Mouse (Mus musculus) hindbrain, embryonic 10.5 days (tissue): ENCODE data around the gene Trim50. TPM values are rescaled to one million over a fixed set of nuclear protein-coding genes. Genes with fewer than 3 reads are reported as not detected.

Experiments
- DNase-seq: peaks from one replicate; pipeline ENCODE4 v3.0.0-alpha.2; 2017; ENCODE audit warnings: low spot score
- H3K27ac ChIP-seq: fragments of 300-500 bp; sonication (generic); 2 replicates; pipeline ENCODE4 v1.5.1; 2016; ENCODE audit warnings: mild to moderate bottlenecking, moderate library complexity
- H3K27me3 ChIP-seq: fragments of 300-500 bp; sonication (generic); 2 replicates; pipeline ENCODE4 v1.6.1; 2016; ENCODE audit warnings: mild to moderate bottlenecking; ENCODE audit not compliant: poor library complexity, insufficient read depth, severe bottlenecking
- H3K36me3 ChIP-seq: fragments of 300-500 bp; sonication (generic); 2 replicates; pipeline ENCODE4 v1.6.1; 2016; ENCODE audit warnings: mild to moderate bottlenecking, moderate library complexity
- H3K4me1 ChIP-seq: fragments of 300-500 bp; sonication (generic); replicated peaks from 2 replicates; pipeline ENCODE4 v1.6.1; 2016; ENCODE audit warnings: mild to moderate bottlenecking
- H3K4me3 ChIP-seq: fragments of 300-500 bp; sonication (generic); 2 replicates; pipeline ENCODE4 v1.5.1; 2016; ENCODE audit warnings: mild to moderate bottlenecking, moderate library complexity
- H3K9me3 ChIP-seq: fragments of 300-500 bp; sonication (generic); 2 replicates; pipeline ENCODE4 v1.6.1; 2016; ENCODE audit warnings: mild to moderate bottlenecking, moderate library complexity
- WGBS: fragments of 180-500 bp; shearing (Covaris S2); methylation state at CpG from one replicate; pipeline ENCODE4 v1.1.7; 2016; 5-methylcytosine and 5-hydroxymethylcytosine counted together
- polyA plus RNA-seq: library from polyadenylated mRNA; unstranded; fragments of >200 nt; fragmentation: Nextera tagmentation; extraction: Ambion mirVana; gene quantifications from 2 replicates; pipeline ENCODE4 v1.2.1, GENCODE M21; 2016

The Trim50 gene
- polyA plus RNA-seq, 1 experiment from 2014 or later = 0.08 TPM

GRCm38 (mm10) chr5:135408114-135408513 lies 55.0 kb downstream of the Trim50 start:
- H3K9me3 ChIP-seq = no peaks in the 10 kb centered on the region
- 89% methylated on average over 4 of the region's 4 CpGs for WGBS
- H3K4me1 ChIP-seq = no peaks in the 10 kb centered on the region
- H3K27ac ChIP-seq = no peak overlapping the region
- peaks cover 42% of the 10 kb centered on the region for H3K36me3 ChIP-seq
- H3K4me3 ChIP-seq = no peak overlapping the region
- DNase-seq = no peak
- no peaks in the 10 kb centered on the region for H3K27me3 ChIP-seq

- Histone ChIP-seq H3K4me3 (no peak overlapping the region), H3K27me3 (no peaks in the 10 kb centered on the region), H3K27ac (no peak overlapping the region), H3K4me1 (no peaks in the 10 kb centered on the region), H3K36me3 (peaks cover 63% of the 10 kb centered on the region), H3K9me3 (no peaks in the 10 kb centered on the region)
- WGBS = 91% methylated on average over 9 of the region's 9 CpGs
- DNase-seq = no peak
These were observed 57.2 kb downstream of the Trim50 start for GRCm38 (mm10) chr5:135410266-135410665.

Other genes with a start within 250 kb of the Trim50 start
- gene Tbl2, start 203.6 kb upstream of the Trim50 start, polyA plus RNA-seq = 20.0 and 23.7 TPM in 2 replicates
- gene Bcl7b, start 185.0 kb upstream of the Trim50 start, polyA plus RNA-seq = 45.7 and 46.1 TPM in 2 replicates
- gene Baz1b, start 166.0 kb upstream of the Trim50 start, polyA plus RNA-seq = 41.1 and 53.8 TPM in 2 replicates
- 9.8 and 12.1 TPM in 2 replicates for gene Fzd9, start 102.1 kb upstream of the Trim50 start, polyA plus RNA-seq
- gene Fkbp6, start 3.3 kb upstream of the Trim50 start, polyA plus RNA-seq = 0.17 and 0.31 TPM in 2 replicates
- gene Nsun5, start 16.7 kb downstream of the Trim50 start, polyA plus RNA-seq = 44.1 and 46.1 TPM in 2 replicates
- 19.5 and 20.9 TPM in 2 replicates for gene Pom121, start 41.3 kb downstream of the Trim50 start, polyA plus RNA-seq
- gene Hip1, start 191.8 kb downstream of the Trim50 start, polyA plus RNA-seq = 51.3 and 65.6 TPM in 2 replicates
- gene Ccl26, start 210.3 kb downstream of the Trim50 start, polyA plus RNA-seq = not detected in 2 replicates
- 1.1 and 1.9 TPM in 2 replicates for gene Ccl24, start 219.8 kb downstream of the Trim50 start, polyA plus RNA-seq